Mouse (Mus musculus) cerebellum, adult 2 months (tissue): ENCODE results near the gene Camkmt.

Experiments used
- CTCF ChIP-seq: fragments of 200-500 bp; IDR thresholded peaks from 2 replicates; pipeline ENCODE4 v1.5.1; 2011; ENCODE audit warnings: low read depth, mild to moderate bottlenecking, control low read depth, low read length, moderate library complexity, borderline replicate concordance; ENCODE audit not compliant: insufficient read depth
- POLR2A ChIP-seq: fragments of 200-500 bp; IDR thresholded peaks from 2 replicates; pipeline ENCODE4 v1.6.1; 2011; ENCODE audit warnings: low read length, control low read depth, borderline replicate concordance; ENCODE audit not compliant: insufficient read depth

DNA sequence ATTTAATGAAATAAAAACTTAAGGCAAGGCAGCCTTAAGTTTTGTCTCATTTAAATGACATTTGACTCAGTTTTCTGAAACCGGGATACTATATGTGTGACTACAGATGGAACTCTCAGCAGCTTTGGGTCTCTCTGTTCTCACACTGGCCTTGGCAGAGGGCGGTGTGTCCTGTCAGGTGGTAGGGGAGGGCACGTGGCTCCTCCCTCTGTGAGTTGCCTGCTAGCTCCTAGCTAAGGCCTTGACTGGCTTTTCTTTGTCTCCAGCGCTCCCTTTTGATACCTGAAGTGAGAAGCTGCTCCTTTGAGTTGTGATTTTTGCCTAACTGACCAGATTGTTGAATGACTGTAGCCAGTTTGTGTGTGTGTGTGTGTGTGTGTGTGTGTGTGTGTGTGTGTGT is 67.8 kb downstream of the Camkmt start:
- TF ChIP-seq CTCF (no peak), POLR2A (no peak)
